Mouse (Mus musculus) retina, postnatal 1 day (tissue): ENCODE data around the gene Parp6.

Source experiments
- DNase-seq: peaks from one replicate; pipeline ENCODE4 v3.0.0-alpha.2; 2012

Parp6 gene

DNA sequence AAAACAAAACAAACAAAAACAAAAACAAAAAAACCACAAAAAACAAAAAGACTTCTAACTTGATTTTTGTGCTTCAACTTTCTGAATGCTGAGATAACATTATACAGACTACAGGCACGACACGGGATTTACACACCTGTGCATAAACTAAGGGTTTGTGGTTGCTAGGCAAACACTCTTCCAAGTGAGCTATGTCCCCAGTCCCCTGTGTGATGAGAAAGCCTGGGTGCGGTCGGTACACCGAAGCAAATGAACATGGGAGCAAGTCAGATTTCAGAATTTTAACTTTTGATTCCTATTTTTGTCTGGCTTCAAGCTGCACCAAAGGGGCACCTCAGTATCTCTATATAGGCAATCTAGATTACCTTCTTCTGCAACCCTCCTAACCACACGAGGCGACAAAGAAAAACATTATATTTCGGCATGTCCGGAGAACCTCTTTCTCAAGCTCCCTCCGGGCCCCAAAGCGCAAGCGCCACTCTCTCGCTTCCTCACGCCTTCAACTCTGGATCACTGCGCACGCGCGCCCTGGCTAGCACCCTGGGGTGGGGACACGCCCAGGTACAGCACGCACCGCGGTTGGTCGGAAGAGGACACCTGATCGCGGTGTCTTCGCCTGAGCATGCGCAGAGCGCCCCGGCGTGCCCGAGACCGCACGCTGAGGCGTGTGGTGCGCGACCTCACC, at the start of gene Parp6:
Gene Parp6, plus strand, starts transcription at position 663 of the 685 bp plus-strand sequence.
- DNase-seq = peak; percentile 99

DNA sequence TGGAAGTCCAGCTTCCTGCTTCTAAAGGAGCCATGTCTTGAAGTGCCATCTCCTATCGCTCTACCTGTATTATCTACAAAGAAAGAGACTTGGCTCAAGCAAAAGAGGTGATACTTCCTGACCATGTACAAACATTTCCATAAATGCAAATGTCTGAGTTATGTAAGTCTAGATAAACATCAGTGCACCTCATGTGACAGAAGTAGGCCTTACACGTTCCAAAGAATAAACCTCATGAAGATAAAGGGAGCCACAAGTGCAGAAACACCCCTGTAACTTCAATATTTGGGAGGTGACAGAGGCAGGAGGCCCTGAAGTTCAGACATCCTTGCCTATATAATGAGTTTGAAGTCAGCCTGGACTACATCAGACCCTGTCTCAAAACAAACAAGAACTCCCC, 45.2 kb upstream of the Parp6 start:
- no peak for DNase-seq

DNA sequence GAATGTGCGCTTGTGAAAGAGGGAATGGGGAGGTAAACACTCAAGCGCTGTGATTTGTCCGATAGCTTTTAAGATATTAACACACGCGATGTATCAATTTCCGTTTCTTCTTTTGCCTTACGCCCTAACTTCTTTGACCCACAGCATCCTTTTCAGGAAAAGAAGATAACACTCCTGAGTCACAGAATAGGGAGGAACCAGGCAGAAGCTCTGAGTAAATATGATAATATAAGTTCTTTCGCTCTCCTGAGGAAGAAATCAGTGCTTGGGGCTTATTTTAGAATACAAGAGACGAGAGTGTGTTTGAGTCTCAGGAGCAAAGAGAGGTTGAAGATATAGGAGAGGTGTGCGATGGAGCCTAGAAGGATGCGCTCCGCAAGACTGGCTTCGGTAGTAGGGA, 39.7 kb upstream of the Parp6 start:
- DNase-seq = no peak

DNA sequence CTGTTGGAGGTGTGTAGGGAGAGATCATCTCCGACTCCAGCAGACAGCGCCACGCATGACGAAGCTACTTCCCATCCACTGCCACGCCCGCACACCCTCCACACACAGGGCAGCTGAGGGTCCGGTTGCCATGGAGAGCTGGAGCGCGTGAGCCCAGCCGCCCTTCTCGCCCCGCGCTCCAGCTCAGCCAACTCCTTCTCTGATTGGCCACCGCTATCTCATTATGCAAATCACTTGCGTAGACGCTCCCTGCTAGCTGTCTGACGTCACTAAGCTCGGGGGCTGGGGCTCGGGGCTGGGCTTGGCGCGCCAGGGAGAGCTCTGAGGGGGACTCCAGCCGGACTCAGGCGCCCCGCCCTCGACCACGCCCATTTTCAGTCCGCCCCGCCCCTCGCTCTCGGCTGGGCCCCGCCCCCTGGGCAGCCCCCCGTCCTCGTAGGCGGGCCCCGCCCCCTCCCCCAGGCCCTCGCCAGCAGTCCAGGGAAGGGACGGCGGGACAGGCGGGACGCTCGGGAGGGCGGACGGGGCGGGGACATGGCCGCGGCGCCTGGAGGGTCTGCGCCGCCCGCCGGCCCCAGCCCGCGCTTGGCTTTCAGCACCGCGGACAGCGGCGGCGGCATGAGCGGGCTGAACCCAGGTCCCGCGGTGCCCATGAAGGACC, 39.1 kb upstream of the Parp6 start, which contains the start of gene Celf6:
Gene Celf6, plus strand, starts transcription at position 74 of the 661 bp plus-strand sequence.
- DNase-seq = peak; percentile 100

DNA sequence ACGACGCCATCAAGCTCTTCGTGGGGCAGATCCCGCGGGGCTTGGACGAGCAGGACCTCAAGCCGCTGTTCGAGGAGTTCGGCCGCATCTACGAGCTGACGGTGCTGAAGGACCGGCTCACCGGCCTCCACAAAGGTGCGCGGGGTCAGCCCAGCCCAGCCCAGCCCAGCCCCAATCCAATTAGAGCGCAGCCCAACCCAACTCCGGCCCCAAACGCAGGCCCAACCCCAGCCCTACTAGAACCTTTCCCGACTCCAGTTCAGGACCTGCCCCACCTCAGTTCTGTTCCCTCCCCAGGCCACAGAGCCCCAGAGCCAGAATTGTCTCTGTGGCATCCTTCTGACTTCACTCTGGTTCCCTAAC, 38.6 kb upstream of the Parp6 start:
- no peak for DNase-seq

DNA sequence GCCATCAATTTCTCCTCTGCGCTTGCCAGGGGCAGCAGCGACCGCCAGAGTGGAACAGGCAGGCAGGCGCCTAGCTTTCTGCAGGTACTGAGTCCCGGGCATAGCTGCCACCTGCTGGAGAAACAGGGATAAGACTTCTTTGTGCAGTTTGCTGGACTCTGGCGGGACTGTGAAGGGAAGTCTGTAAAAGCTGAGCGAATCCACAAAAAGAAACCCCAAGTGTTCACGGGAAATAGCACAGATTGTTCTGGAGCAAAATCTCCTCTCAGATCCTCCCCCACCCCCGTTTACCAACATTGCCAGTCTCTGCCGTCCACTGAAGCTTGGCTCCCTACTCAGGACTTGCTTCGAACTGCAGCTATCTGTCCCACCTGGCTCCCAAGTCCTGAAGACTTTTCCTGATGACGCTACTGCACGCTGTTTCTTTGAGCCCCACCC, 32.2 kb upstream of the Parp6 start:
- DNase-seq = peak; percentile 83

DNA sequence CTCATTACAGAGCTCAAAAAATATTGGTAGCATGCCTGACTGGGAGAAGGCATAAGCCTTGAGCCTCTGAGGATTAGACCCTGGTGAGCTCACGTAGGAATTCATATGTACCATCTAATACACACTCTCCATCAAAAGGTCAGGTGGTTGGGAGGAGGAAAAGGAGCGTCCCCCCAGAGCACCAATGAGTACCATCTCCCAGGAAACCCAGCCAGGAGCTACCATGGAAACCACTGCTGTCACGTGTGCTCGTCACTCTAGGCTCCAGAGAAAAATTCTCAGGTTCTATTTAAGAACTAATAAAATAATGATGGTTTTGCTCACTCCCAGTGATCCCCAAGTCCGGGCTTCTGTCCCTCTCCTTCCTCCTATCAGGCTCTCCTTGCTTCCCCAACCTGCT, 28.8 kb upstream of the Parp6 start:
- DNase-seq = no peak

DNA sequence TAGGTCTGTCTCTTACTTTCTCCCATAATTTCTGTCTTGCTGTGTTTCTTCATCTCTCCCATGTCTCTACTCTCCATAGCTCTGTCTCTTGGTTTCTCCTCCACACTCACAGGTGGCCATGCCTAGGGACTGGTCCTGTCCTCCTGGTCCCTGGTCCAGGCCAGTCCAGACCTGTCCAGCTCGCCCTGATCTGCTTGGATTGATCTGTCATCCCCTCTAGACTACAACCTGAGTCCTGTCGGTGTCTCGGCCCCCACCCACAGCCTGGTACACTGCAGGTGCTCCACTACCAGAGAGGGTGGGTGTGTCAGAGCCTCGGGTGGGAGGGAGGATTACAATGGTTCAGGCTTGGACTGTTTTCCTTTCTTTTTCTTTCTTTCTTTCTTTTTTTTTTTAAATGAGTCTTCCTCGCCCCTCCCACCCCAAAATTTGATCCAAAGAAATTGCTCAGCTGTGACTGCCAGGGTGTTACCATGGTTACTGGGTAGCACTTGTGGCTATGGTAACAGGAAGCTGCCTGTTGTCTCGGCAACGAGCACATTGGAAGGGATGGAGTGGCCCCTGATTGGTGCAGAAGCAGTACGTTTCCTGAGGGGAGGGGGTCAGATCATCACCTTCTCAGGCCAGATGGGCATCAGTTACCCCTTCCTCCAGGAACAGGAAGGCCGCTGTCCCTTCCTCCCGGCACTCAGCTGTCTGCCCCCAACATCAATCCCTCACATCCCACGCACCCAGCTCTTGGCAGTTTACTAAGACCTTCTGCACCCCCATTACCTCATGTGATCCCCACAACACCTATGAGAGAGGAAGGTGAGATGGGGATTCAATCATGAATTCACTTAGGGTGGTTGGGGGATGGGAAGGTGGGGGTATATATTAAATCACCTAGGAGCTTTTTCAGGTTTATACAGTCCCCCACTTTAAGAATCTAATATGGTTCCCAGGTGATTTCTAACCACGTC, 28.1 kb upstream of the Parp6 start:
- DNase-seq = peak; percentile 63

DNA sequence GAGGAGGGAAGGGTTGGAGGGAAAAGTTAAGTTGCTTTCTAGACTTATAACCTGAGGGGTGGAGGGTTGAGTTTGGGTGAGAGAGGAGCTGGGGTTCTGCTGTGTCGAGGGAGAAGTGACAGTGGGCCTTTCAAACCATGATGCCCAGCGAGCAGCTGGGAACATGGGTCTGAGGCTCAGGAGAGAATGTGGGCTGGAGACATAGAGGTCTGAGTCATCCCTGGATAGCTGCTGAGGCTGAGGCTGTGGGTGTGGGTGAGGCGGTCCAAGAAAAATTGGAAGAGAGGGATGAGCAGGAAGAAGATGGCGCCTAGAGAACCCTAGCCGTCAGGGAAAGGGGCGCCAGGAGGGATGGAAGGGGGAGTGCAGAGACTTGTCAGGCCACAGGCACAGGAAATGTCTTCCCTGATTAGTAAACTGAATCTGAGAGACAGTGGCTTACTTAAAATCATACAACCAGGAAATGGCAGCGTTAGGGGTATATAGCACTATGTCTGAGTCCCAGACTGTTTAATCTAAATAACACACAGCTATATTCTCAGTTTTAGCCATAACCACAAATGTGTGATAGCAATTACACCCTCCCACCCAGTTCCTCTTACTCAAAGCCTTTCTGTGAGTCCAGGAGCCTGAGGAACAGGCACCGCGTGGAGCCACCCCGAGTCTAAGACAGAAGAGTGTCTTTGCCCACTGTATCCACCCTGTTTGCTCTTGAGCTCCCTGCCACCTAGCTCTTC, 27.2 kb upstream of the Parp6 start:
- DNase-seq = no peak

DNA sequence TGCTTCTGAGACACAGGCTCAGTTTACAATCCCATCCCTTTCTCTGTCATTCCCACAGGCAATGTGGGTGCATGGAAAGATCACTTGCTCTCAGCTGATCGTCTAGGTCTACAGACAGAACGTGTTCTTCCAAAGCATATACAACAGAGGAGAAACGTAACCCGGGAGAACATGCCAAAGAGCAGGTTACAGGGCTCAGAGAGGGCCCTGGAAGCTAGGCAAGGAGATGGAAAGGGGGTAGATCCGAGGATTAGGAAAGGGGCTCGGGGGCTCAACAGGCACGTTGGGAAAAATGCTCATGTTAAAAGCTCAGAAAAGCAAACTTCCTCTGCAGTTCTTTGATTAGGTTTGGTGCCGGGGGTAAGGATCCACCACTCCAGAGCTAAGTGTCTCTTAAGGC, 15.4 kb upstream of the Parp6 start:
- DNase-seq = no peak

DNA sequence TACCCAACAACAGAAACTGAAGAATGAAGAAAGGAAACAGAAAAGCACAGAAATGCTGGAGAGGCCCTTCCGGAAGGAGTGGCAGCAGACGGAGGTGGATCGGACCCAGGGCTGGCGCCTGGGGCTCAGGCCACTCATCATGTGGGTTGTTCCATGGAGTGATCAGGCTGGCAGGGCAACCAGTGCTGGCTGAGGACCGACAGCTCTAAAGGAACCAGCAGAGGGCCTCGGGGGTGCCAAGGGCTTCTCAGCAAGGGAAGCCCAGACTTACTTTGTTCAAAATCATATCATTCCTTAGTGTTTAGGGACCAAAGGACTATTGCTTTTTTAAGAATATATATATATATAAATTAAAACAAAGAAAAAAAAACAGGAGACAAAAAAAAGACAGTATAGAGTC, 11.1 kb upstream of the Parp6 start:
- no peak for DNase-seq

DNA sequence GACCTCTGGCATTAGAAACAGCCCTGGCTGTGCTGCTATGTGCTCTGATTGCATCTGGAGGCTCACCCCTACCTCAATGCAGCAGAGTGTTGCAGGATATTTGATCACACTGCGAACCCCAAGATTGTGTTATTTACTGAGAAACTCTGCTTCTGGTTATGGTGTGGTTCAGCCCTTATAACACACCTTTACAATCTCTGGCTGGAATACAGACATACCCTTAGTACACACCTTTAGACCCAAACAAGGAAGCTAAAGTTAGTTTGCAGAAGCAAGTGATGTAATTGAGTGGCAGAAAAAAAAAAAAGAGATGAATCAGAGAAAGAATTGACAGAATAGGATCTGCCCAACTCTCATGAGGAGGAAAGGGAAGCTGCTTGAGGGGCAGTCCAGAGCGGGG, 6.1 kb upstream of the Parp6 start:
- DNase-seq = no peak

DNA sequence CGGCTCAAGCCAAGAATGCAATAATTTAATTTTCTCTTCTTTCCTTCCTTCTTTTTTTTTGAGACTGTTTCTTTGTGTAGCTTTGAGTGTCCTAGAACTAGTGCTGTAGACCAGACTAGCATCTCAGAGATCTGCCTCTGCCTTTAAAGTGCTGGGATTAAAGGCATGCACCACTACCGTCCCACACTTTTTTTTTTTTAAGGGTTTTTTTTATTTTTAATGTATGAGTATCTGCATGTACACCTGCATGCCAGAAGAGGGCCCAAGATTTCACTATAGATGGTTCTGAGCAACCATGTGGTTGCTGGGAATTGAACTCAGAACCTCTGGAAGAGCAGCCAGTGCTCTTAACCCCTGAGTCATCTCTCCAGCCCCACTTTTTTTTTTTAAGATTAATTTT, 1.3 kb upstream of the Parp6 start:
- no peak for DNase-seq

DNA sequence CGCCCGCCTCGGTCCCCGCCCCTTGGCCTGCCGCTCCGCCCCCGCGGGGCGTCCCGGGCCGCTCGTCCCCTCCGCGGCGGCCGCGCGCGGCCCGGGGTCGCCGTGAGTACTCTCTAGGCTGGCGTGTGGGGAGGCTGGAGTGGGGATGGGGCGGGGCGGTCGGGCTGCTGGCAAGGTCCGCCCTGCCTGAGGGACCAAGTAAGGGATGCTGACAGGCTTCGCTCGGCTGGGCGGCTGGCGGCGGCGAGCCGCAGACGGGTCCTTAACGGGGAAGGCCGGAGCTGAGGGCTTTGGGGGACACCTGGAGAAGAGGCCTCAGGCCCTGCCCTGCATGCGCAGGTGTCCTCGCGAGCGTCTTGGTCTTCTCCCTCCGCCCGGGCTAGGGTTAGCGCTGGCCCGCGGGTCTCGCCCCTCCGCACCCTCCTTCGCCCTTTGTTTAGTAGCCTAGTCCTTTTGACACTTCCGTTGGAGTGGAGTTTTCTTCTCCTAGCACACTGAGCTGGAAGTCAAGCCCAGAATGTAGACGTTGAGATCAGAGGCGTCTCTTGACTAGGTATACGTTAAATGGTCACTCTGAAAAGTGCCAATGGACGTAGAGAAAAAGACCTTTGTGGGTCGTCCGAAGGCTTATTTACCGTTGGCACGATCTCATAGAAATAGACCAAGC, 356 bp downstream of the Parp6 start:
- no peak for DNase-seq

DNA sequence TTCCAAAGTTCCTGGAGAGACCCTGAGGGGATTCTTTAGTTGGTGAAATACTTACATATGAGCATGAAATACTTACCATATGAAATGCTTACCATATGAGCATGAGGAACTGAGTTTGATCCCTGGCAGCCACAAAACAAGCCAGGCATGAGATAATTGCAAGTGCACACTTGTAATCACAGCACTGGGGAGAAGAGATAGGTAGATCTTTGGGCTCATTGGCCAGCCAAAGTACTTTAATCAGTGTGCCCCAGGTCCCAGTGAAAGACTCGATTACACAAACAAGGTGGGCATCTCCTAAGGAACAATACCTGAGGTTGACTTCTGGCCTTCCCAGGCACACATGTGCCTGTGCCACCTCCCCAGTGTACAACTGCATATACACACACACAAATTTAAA, 21.3 kb downstream of the Parp6 start:
- no peak for DNase-seq

DNA sequence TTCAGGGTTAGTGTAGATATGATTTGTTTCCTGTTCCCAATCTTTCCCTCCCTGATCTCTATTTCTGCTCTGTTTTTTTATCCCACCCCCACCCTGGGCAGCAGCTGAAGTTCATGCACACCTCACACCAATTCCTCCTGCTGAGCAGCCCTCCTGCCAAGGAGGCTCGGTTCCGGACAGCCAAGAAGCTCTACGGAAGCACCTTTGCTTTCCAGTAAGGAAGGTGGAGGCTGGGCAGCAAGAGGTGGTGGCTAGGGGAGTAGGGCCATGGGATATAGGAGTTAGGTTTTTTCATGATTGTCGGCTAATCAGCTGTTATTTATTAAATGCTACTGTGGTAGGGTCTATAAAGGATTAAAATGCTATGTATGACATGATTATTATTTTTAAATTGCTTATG, 22.9 kb downstream of the Parp6 start:
- DNase-seq = no peak

DNA sequence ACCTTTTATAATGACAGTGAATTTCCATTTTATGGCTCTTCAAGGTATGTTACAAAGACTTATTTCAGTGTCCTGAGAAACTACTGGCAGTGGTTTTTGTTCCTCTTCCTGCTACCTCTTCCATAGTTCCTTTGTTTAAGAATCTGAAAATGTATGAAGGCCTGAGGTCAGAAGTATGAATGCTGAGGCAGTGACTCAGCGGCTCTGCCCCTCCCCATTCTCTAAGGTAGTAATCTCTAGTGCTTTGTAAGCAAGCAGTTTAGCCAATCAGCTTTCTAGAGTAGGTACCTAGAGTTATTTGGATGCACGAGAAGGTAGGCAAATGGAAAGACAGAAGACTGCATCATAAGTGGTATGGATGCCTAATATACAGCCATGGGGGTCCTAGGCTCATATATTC, 24.2 kb downstream of the Parp6 start:
- DNase-seq = no peak

DNA sequence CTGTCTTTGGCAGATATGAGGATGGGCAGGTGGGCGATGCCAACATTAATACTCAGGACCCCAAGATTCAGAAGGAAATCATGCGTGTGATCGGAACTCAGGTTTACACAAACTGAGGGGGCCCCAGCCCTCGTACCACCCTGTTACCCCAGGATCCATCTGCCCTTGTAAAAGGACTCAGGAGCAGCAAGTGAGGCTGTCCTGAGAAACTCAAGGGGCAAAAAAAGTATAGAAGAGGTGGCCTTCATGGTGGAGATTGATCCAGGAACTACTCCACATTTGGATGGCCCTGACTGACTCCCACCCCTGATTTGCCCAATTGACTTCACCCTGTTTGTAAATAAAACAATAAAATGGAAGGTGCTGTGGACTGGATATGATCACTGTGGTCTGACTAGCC, 32.8 kb downstream of the Parp6 start:
- no peak for DNase-seq

DNA sequence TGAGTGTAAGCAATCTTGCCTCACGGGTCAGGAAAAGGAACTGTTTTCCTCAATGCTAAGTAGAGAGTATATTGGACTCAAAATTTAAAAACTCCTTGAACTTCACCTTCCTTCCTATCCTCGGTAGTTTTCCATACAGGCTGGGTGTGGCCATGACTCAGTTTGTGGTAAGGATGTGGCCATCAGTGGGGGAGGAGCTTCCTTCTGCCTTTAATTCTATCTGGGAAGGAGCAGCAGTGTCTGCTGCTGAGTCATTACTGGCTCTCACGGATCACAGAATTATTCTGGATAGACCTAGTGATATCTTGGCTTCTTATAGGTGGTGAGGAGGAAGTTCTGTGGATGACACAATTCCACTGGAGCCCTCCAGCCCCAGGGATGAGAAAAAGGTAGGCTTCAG, 36.3 kb downstream of the Parp6 start:
- DNase-seq = no peak

DNA sequence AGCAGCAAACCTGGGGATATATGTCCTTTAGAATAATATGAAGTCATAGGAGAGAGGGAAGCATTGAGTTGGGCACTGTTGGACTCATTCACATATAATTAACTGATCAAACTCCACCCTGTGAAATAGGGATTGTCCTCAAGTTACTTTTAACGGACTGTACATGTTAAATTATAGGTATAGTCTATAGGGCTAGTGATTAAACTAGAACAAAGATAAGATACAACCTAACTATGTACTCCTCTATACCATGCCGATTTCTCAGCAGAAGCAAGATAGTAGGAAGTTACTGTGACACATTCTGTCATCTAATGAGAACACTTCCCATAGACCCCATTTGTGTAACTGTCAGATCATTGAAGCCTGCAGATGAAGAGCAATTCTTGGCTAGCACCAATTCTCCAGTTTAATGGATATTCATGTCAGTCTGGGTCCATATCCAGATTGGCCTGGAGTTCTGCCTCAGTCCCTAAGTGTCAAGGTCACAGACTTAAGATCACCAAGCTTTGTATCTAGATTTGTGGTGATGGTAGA, 37.4 kb downstream of the Parp6 start:
- no peak for DNase-seq

DNA sequence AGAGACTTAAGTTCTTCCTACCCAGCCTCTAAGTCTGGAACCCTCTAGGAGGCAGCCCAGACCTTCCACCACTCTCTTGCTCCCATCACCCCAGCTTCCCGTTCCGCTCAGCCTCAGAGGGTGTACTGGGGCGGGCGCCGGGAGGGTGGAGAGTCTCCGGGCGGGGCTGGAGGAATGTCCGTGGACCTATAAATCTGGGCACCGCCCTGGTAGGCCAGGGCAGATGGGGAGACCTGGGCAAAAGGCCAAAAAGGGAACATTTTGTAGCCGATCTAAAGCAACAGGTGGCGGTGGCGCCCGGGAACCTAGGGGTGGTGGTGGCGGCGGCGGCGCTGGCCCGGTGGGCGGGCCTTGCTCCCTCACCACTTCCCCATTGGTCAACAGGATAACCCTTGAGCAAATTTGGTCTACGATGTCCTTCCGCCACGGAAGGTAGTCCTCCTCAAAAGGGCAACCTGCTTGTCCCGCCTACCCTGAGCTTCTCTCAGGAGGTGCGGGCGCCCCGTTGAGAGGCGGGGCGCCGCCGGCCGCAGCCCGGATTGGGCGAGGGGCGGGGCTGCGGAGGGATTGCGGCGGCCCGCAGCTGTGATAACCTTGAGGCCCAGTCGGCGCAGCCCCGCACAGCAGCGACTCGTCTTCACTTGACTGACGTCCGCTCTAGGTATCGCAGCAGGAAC, 39.0 kb downstream of the Parp6 start, which contains the start of gene Pkm:
Gene Pkm, plus strand, starts transcription at position 411 of the 677 bp plus-strand sequence.
- peak; percentile 100 for DNase-seq
